Mouse (Mus musculus) C2C12 (cell line): Measurements from ENCODE around the gene Plekhs1.

Source experiments
- CTCF ChIP-seq: IDR thresholded peaks from one replicate; pipeline ENCODE4 v1.5.1; 2011; ENCODE audit not compliant: control insufficient read depth, insufficient read depth, insufficient read length
- MAX ChIP-seq: IDR thresholded peaks from one replicate; pipeline ENCODE4 v1.6.1; 2011; ENCODE audit warnings: mild to moderate bottlenecking, control low read depth
- MYOD1 ChIP-seq: IDR thresholded peaks from one replicate; pipeline ENCODE4 v1.6.1; 2011; ENCODE audit warnings: low read depth; ENCODE audit not compliant: control insufficient read depth, insufficient read length
- MYOG ChIP-seq: IDR thresholded peaks from one replicate; pipeline ENCODE4 v1.6.1; 2011; ENCODE audit not compliant: control insufficient read depth, insufficient read length; ENCODE audit errors: extremely low read depth
- USF1 ChIP-seq: IDR thresholded peaks from one replicate; pipeline ENCODE4 v1.6.1; 2011; ENCODE audit warnings: low read depth, mild to moderate bottlenecking, control low read depth, moderate library complexity

- TF ChIP-seq MAX (no peak), CTCF (no peak), MYOD1 (no peak), MYOG (no peak), USF1 (no peak)
These were observed 25.9 kb downstream of the Plekhs1 start for GRCm38 (mm10) chr19:56487339-56487738.
